Mouse (Mus musculus) liver, postnatal 0 days (tissue): ENCODE measurements at regions not wholly inside any gene's neighbourhood (a gene's known extent, or its start where the extent isn't known, plus 50 kb on each side); places are given as distances from the start of the nearest gene placed in this dataset.

Source experiments
- ATAC-seq: fragments of 200-750 bp; cut with Nextera tagmentation; 2 replicates; pipeline ENCODE4 v1.8.0; 2017; ENCODE audit warnings: mild to moderate bottlenecking, moderate library complexity
- DNase-seq: peaks from one replicate; pipeline ENCODE4 v3.0.0-alpha.2; 2016
- H3K27ac ChIP-seq: fragments of 300-500 bp; sonication (generic); 2 replicates; pipeline ENCODE4 v1.5.1; 2014; ENCODE audit warnings: antibody characterized with exemption, moderate library complexity, mild to moderate bottlenecking, low read depth
- H3K27me3 ChIP-seq: fragments of 300-500 bp; sonication (generic); 2 replicates; pipeline ENCODE4 v1.6.1; 2014; ENCODE audit warnings: low read length, control low read depth, mixed read lengths; ENCODE audit not compliant: insufficient read depth
- H3K36me3 ChIP-seq: fragments of 300-500 bp; sonication (generic); replicated peaks from 2 replicates; pipeline ENCODE4 v1.6.1; 2014; ENCODE audit warnings: mild to moderate bottlenecking, control low read depth, low read length, moderate library complexity, mixed read lengths; ENCODE audit not compliant: insufficient read depth
- H3K4me1 ChIP-seq: fragments of 300-500 bp; sonication (generic); 2 replicates; pipeline ENCODE4 v1.6.1; 2014; ENCODE audit warnings: antibody characterized with exemption, mild to moderate bottlenecking, control low read depth; ENCODE audit not compliant: insufficient read depth
- H3K4me2 ChIP-seq: fragments of 300-500 bp; sonication (generic); 2 replicates; pipeline ENCODE4 v1.6.1; 2014; ENCODE audit warnings: low read depth, mild to moderate bottlenecking, low read length, moderate library complexity, mixed read lengths
- H3K4me3 ChIP-seq: fragments of 300-500 bp; sonication (generic); 2 replicates; pipeline ENCODE4 v1.5.1; 2014; ENCODE audit warnings: low read depth, low read length
- H3K9ac ChIP-seq: fragments of 300-500 bp; sonication (generic); replicated peaks from 2 replicates; pipeline ENCODE4 v1.6.1; 2014; ENCODE audit warnings: mild to moderate bottlenecking, moderate library complexity
- H3K9me3 ChIP-seq: fragments of 300-500 bp; sonication (generic); 2 replicates; pipeline ENCODE4 v1.6.1; 2016; ENCODE audit warnings: mild to moderate bottlenecking, control low read depth, low read length, mixed read lengths
- CTCF ChIP-seq: sonication (generic); IDR thresholded peaks from 2 replicates; pipeline ENCODE4 v1.5.1; 2016; ENCODE audit warnings: antibody characterized with exemption, low read depth
- EP300 ChIP-seq: IDR thresholded peaks from 2 replicates; pipeline ENCODE4 v1.6.1; 2016; ENCODE audit warnings: antibody characterized with exemption, low read depth, mild to moderate bottlenecking
- WGBS: fragments of 180-500 bp; shearing (Covaris S2); extraction: QIAGEN DNeasy Blood & Tissue Kit; methylation state at CpG from one replicate; pipeline ENCODE4 v1.1.7; 2014; ENCODE audit not compliant: insufficient replicate concordance; 5-methylcytosine and 5-hydroxymethylcytosine counted together

DNA sequence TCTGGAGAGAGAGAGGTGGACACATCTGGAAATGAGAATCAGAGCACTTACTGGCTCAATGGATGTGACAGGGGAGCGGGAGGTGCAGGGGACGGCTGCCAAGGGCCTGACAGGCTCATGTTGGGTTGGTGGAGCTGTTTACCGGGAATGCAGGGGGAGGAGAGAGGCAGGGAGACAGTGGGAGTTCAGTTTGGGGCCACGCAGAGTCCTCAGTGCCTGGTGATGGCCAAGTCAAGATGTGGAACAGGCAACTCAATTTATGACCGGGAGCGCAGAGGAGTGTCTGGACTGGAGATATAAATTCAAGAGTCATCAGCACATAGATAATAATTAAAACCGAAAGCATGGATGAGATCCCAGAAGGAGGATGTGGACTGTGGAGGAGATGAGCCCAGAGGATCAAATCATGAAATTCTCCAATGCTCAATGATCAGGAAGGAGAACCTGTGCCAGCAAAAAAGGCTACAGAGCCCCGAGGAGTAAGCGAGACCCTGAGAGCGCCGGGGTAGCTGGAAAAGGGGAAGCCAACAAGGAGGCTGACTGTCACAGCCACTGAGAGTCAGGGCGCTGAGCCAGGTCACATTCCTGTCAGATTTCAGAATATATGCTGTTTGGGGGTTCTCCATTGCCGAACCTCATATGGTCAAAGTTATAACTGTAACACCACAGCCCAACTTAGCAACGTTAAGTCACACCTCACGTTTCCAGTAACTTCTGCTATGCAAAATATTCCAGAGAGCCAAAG is 358.0 kb upstream of the Npvf start:
- Histone ChIP-seq H3K27me3 (no peaks in the 10 kb centered on the region), H3K27ac (no peak overlapping the region), H3K9ac (no peak overlapping the region), H3K36me3 (no peaks in the 10 kb centered on the region), H3K4me1 (no peaks in the 10 kb centered on the region), H3K4me2 (no peak overlapping the region), H3K4me3 (no peak overlapping the region), H3K9me3 (no peaks in the 10 kb centered on the region)
- no peak for ATAC-seq
- WGBS, result 59% methylated on average over 15 of the region's 15 CpGs
- DNase-seq, result no peak
- TF ChIP-seq CTCF (no peak), EP300 (no peak)

DNA sequence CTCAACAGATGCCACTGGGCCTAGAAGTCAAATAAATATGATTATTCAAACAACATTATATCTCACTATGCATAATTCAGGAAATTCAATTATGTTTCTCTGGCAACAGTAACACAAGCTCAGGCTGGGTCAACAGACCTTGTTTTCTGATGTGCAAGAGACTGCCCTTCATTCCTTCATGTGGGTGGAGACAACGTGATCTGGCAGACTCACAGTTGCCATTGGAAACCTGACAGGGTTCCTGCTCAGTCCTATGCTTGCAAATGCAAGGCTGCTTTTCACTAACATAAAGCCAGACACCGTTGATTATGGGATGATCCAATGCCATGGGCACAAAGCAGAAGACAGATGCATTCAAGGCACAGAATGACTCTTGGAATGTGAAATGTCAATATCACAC is 361.5 kb upstream of the Npvf start:
- Histone ChIP-seq H3K4me3 (no peak overlapping the region), H3K4me2 (no peak overlapping the region), H3K27ac (no peak overlapping the region), H3K9me3 (no peaks in the 10 kb centered on the region), H3K36me3 (no peaks in the 10 kb centered on the region), H3K27me3 (no peaks in the 10 kb centered on the region), H3K4me1 (no peaks in the 10 kb centered on the region), H3K9ac (no peak overlapping the region)
- 66% methylated on average over 2 of the region's 2 CpGs for WGBS
- TF ChIP-seq CTCF (no peak), EP300 (no peak)
- ATAC-seq (no peak), DNase-seq (no peak)

DNA sequence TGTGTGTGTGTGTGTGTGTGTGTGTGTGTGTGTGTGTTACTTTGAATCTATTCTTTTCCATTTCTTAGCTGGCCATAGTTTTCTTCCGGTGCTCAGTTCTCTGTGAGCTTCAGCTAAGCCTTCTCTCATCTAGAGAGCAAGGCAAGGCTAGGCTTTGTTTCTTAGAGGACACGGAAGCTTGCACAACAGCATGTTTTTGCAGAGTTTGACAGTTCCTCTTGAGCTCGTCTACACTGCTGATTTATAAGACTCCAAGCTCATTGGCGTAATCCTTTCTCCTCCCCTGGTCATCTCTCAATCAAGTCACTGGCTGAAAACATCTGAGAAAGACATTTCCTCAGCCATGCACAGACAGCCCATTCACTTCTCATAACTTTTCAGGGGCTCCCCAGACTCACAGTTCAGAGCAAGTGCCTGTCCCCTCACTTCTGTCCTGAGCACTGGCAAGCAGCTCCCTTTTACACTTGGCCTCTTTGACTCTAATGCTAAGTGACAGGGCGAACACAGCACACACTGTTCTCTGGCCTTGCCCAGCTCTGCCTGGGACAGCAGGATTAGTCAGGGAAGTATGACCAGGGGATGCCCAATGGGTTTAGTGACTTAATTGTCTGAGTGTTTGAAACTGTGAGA is 362.3 kb upstream of the Npvf start:
- 35% methylated on average over 5 of the region's 5 CpGs for WGBS
- no peak overlapping the region for H3K4me2 ChIP-seq
- TF ChIP-seq CTCF (no peak), EP300 (no peak)
- H3K4me1 ChIP-seq, result no peaks in the 10 kb centered on the region
- no peak overlapping the region for H3K4me3 ChIP-seq
- ATAC-seq, result no peak
- no peak overlapping the region for H3K9ac ChIP-seq
- no peaks in the 10 kb centered on the region for H3K36me3 ChIP-seq
- H3K9me3 ChIP-seq, result no peaks in the 10 kb centered on the region
- H3K27me3 ChIP-seq, result no peaks in the 10 kb centered on the region
- H3K27ac ChIP-seq, result no peak overlapping the region
- DNase-seq, result no peak

DNA sequence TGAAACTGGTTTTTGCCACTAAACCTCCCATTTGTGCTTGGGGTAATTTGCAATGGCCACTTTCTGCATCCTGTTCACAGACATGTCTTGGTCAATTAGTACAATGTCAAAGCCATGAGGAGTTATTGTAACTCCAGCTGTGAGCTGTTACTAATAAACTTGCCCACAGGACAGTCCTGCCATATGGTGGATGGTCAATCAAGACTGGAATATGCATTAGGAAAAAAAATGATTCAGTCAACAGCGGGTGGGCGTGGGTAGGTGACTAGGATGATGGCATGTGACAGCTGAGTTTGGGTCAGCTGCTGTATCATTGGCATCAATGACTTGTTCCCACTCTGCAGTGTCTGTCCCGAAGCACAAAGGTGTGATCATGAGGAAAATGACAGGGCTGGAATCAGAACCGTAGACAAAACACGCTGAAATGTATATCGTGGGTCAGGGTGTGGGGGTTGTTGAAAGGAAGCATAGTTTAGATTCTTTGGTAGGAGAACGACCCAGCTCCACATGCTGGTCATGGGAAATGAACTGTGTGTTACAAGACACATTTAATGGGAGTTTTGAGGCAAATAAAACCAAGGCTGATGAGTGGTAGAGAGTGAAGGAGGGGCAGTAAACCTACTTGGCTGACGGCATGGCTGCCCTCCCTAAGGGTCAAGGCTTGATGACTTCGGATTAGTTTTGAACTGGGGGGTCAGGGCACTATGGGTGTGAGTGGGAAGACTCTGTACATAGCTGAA is 363.2 kb upstream of the Npvf start:
- Histone ChIP-seq H3K9me3 (no peaks in the 10 kb centered on the region), H3K9ac (no peak overlapping the region), H3K27ac (no peak overlapping the region), H3K36me3 (no peaks in the 10 kb centered on the region), H3K4me2 (no peak overlapping the region), H3K4me1 (no peaks in the 10 kb centered on the region), H3K27me3 (no peaks in the 10 kb centered on the region), H3K4me3 (no peak overlapping the region)
- WGBS, result 74% methylated on average over 9 of the region's 9 CpGs
- no peak for DNase-seq
- no peak for ATAC-seq
- no peak for TF ChIP-seq CTCF

DNA sequence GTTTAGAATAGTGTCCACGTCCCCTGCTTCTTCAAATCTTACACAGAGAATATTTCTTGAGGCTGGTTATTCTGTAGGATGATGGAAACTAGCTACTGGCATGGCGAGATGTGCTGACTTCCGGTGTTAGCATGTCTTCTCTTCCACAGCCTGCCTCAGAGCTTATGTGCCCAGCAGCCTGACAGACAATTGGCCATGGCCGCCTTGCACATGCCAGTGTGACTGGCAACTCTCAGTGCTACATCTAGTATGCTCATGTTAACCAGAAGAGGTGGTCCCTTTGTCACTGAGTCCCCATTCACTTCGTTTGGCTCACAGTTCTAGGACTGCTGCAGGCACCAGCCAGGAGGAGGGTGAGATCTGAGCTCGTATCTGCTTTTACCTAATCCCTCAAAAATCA is 367.0 kb upstream of the Npvf start:
- Histone ChIP-seq H3K27me3 (no peaks in the 10 kb centered on the region), H3K9me3 (no peaks in the 10 kb centered on the region), H3K4me1 (peaks cover 6% of the 10 kb centered on the region; the same call in 1 of the 2 replicates), H3K4me2 (no peak overlapping the region), H3K27ac (no peak overlapping the region), H3K4me3 (no peak overlapping the region), H3K36me3 (no peaks in the 10 kb centered on the region), H3K9ac (no peak overlapping the region)
- TF ChIP-seq CTCF (no peak), EP300 (no peak)
- DNase-seq (no peak), ATAC-seq (no peak)
- 67% methylated on average over 6 of the region's 6 CpGs for WGBS

DNA sequence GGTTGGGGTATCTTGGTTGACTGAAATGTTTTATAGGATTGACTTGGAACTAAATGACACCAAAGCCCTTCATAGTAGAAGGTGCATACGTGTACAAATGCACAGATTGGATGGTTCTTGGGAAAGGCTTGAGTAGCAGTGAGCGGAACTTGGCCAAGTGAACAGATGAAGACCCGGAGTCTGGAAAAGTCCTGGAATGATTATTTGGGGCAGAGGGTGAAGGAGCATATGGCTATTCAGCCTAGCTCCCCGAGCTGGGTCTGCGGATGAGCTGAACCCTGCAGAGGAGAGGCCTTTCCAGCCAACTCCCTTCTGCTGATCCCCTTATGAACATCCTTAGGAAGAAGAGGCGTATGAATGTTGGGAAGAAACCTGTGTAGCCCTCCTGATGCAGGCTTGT is 369.1 kb upstream of the Npvf start:
- Histone ChIP-seq H3K36me3 (no peaks in the 10 kb centered on the region), H3K27ac (no peak overlapping the region), H3K9me3 (no peaks in the 10 kb centered on the region), H3K4me2 (no peak overlapping the region), H3K4me3 (no peak overlapping the region), H3K27me3 (no peaks in the 10 kb centered on the region), H3K4me1 (peaks cover 6% of the 10 kb centered on the region; the same call in 1 of the 2 replicates), H3K9ac (no peak overlapping the region)
- DNase-seq, result no peak
- no peak for ATAC-seq
- no peak for TF ChIP-seq CTCF
- TF ChIP-seq EP300, result no peak
- 76% methylated on average over 6 of the region's 6 CpGs for WGBS
